ENCODE assay signal across 8 mouse cellular contexts in the genomic region with DNA sequence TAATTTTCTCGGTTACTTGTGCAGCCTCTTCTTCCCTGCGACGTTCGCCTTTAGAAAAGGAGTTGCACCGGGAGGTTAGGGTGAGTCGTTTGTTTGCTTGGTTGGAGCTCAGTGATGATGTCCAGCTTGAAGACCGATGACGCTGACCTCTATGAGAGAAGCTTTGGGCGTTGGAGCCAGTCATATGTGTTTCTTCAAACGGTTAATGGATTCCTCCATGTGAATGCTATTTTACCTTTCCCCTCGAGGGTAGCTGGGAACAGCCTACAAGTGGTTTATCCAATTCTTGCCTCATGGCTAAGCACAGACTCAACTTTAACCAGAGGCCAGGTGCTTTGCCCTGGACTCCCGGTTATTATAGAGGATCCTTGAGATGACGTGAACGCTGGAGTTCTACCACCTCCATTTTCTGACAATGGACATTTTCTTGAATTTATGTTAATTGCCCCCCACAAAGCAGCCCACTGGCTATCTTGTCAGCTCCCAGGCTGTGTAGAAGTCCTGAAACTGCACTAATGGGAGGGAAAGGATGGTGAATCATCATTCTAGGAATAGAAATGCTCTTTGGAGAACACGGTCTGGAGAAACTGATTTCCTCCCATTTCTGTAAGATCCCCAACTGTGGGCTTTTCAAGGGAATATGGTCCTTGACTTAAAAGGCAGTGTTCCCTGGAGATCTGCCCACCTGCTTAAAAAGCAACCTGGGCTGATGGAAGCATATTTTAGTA. TPM values are rescaled to one million over a fixed set of nuclear protein-coding genes. Genes with fewer than 3 reads are reported as not detected.
DNase-seq lines count a peak whose midpoint lies in the region; ATAC-seq lines count a peak whose summit lies in the region.

No protein-coding gene starts in this region.

- H3K4me1 ChIP-seq in intestine, embryonic 16.5 days (ENCODE audit: control insufficient read depth, insufficient read depth, low read length), result peaks cover 9% of the 10 kb centered on the region

- peak overlapping the region; percentile 26; the same call in 1 of the 2 replicates for H3K27ac ChIP-seq in intestine, embryonic 16.5 days (ENCODE audit: low read length)

- peaks cover 5% of the 10 kb centered on the region; the same call in 1 of the 2 replicates for H3K27me3 ChIP-seq in intestine, embryonic 16.5 days (replicated peaks; ENCODE audit: control insufficient read depth, insufficient read depth, low read length)

- peak overlapping the region; percentile 74 for H3K9ac ChIP-seq in intestine, embryonic 16.5 days (ENCODE audit: low read depth, low read length)

- no peaks in the 10 kb centered on the region for H3K9me3 ChIP-seq in intestine, embryonic 16.5 days (ENCODE audit: control insufficient read depth, low read length)

- 6% methylated on average over 15 of the region's 15 CpGs for WGBS in intestine, embryonic 16.5 days

- H3K36me3 ChIP-seq in intestine, embryonic 16.5 days (ENCODE audit: control insufficient read depth, insufficient read depth, low read length), result no peaks in the 10 kb centered on the region

- peak; percentile 18 for ATAC-seq in intestine, embryonic 16.5 days

- peak overlapping the region; percentile 91 for H3K4me3 ChIP-seq in intestine, embryonic 16.5 days (ENCODE audit: low read length)

- H3K4me2 ChIP-seq in intestine, embryonic 16.5 days (ENCODE audit: low read depth, low read length), result peak overlapping the region; percentile 83

- DNase-seq in embryo, embryonic 10 days (ENCODE audit: low spot score), result peak; percentile 52
- no peak for DNase-seq in embryo, embryonic 9.5 days (ENCODE audit: extremely low spot score)
- DNase-seq in urinary bladder, postnatal 14 days (ENCODE audit: low spot score), result peak; percentile 16
- DNase-seq in urinary bladder, postnatal 36 days (ENCODE audit: low spot score in 2 of 2), result no peak
- DNase-seq in lung, postnatal 10 days, result peak; percentile 34
- no peak for DNase-seq in T-cell, adult 2 months (ENCODE audit: low spot score)
- DNase-seq in urinary bladder, adult 2 months (ENCODE audit: low spot score), result no peak

RNA-seq across cellular contexts. Expression of gene Sptbn1, which starts 0.8 kb away (rescaled TPM):
- polyA plus RNA-seq in intestine, embryonic 16.5 days (2015; fragmentation: Nextera tagmentation; extraction: Ambion mirVana), result 98.1 and 110 TPM in 2 replicates
- polyA plus RNA-seq in urinary bladder, adult 2 months (2012; rRNA removed), result 174 and 223 TPM in 2 replicates

Comparison
In these comparisons a context has a peak if more than half of its experiments do, and no peak if none do; other contexts are left out.
1. DNase-seq: peak in embryo, embryonic 10 days (single experiment), urinary bladder, postnatal 14 days (single experiment) and lung, postnatal 10 days (single experiment); none in embryo, embryonic 9.5 days (single experiment), urinary bladder, postnatal 36 days (0 of 2), T-cell, adult 2 months (single experiment) and urinary bladder, adult 2 months (single experiment).